Mouse (Mus musculus): ENCODE measurements around the gene Gm11939.

DNA sequence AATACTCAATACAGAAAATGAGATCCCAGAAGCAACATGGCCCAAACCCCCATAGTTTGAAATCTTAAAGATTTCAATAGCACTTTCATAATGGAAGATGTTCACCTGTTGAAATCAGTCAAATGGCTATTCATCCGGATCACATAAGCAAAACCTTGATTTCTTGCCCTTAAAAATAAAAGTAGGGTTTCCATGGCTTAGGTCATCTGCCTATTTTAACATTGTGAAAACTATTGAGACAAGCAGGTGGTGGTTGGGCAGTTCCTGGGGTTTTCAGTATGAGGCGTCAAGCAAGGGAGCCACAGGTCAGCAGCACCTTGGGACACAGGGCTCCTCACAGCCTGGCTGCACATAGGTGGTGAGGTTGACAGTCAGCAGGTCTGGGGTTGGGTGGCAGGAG lies 3.1 kb downstream of the Gm11939 start:
- TF ChIP-seq CTCF (IDR thresholded peaks at IDR 0.05; ENCODE audit: control insufficient read depth, insufficient read depth, insufficient replicate concordance, low read depth, low read length): no peak
- no peak for TF ChIP-seq POLR2A (IDR thresholded peaks at IDR 0.05; ENCODE audit: control insufficient read depth, low read depth, low read length)
